Mouse (Mus musculus) thymus, postnatal 4 days (tissue): Measurements from ENCODE around the gene Vmn1r221.
"Not testable (repeated sequence)": the region's sequence is repeated elsewhere in the genome, so short reads cannot be mapped to it uniquely, and the experiment has no call there.

ENCODE experiments used
- DNase-seq: peaks from one replicate; pipeline ENCODE4 v3.0.0; 2021

Vmn1r221 gene

DNA sequence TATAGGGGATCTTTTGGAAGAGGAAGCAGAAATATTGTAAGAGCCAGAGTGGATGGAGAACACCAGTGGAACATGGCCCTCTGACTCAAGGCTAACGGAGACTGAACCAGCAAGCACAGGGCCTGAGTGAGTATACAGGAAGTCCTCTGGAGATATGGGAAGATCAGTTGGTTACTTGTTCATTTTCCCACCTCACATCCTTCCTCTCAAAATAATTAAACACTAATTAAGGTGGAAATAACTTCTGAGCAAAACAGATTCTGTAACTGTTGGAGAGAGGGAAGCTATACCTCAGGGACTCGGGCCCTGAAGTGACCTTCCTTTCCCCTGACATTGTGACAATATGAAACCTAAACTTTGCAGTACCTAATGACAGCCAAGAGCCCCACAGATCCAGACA, at the start of gene Vmn1r221:
TSS of gene Vmn1r221 (plus strand) at position 301 of the 400 bp plus-strand sequence.
- DNase-seq: not testable (repeated sequence)

DNA sequence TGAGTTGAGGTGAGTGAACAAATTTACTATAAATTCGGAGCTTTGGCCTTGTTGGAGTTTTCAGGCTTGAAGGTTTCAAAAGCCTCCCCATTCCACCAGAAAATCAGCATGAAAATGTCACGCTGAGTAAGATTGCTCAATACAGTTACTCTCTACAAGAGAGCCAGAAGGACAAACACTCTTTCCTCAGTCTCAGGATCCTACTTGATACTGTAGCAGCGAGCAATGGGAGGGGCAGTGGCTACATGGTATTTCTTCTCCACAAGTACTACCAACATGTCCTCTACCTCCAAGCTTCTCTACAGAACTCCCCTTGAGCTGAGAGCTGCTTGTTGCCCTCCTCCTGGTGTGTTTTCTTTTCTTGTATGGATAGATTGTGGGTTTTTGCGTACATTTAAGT, 47.5 kb upstream of the Vmn1r221 start:
- not testable (repeated sequence) for DNase-seq

DNA sequence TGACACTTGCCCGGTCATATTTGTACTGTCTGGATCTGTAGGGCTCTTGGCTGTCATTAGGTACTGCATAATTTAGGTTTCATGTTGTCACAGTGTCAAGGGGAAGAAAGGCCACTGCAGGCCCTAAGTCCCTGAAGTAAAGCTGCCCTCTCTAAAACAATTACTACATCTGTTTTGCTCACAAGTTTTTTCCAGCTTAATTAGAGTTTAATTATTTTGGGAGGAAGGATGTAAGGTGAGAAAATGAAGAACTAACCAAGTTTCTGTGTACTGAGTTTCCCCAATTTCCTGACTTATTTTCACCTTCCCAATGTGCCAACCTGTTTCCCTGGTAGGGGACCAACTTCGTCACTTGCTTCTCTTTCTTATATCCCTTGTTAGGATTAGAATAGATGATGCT, 26.1 kb upstream of the Vmn1r221 start, which contains the start of gene Vmn1r220:
TSS of gene Vmn1r220 (minus strand) at position 101 of the 400 bp plus-strand sequence.
- no peak for DNase-seq

DNA sequence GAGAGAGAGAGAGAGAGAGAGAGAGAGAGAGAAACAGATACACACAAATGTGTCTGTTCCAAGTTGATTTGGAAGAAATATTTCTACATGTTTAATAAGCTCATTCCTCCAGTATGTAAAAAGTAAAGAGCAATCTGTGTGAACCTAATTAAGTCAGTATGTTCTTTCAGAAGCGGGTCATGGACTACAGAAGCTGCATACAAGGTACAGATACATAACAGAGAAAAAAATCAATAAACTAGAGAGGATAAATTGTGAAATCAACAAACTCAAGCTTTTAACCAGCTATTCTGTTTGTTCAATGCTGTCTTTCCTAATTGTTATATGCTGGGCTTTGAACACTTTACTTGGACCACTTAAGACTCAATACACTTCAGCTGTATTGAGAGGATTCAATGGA, 10.0 kb upstream of the Vmn1r221 start:
- DNase-seq: not testable (repeated sequence)

DNA sequence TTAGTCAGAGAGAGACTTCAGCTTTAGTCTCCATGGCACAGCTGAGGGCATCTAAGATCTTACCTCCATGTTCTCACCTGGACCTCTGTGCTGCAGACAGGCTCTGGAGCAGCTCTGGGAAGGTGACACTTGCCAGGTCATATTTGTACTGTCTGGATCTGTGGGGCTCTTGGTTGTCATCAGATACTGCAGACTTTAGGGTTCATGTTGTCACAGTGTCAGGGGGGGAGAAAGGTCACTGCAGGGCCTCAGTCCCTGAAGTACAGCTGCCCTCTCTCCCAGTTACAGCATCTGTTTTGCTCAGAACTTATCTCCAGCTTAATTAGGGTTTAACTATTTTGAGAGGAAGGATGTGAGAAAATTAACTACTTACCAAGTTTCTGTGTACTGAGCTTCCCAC, 21.9 kb downstream of the Vmn1r221 start, which contains the start of gene Vmn1r222:
TSS of gene Vmn1r222 (minus strand) at position 101 of the 400 bp plus-strand sequence.
- DNase-seq: not testable (repeated sequence)

DNA sequence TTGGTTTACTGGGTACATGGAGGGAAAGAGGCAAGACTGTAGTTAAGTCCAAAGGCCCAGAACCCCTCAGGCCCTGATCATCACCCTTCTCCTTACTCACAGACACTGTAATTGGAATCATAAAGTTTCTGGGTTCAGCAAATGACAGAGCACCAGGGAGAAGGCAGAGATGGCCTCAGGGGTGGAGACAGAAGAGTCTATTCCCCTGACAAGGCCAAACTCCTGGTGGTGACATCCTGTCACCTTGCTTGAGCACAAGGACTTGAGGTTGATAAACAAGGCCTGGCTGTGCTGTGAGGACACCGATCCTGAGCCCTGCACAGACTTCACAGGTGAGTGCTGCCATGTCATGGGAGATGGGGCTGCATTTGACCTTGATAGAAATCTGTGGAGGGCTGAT, 32.9 kb downstream of the Vmn1r221 start, which contains the start of gene Vmn1r223:
TSS of gene Vmn1r223 (plus strand) at position 301 of the 400 bp plus-strand sequence.
- DNase-seq: not testable (repeated sequence)

DNA sequence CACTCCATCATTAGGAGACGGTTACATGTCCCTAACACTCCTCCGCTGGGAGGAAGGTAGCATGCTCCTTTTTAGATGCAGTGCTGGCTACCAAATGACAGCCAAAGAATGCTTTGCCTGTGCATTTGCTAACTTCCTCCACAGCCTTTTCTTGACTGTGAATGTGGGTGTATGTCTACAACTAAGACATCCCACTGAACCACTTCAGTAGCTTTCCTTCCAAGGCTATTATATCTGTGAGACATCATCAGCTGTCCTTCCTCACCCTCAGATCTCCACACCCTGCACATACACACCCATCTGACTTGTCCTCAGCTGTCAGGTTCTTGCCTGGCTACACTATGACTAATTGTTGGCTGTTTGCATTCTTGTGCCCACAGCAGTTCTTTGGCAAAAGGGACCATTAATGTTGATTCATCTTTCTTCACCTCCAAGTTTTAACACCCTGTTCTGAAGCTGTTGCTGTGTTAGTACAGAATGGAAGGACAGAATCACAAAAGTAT, 44.7 kb downstream of the Vmn1r221 start:
- DNase-seq: no peak

DNA sequence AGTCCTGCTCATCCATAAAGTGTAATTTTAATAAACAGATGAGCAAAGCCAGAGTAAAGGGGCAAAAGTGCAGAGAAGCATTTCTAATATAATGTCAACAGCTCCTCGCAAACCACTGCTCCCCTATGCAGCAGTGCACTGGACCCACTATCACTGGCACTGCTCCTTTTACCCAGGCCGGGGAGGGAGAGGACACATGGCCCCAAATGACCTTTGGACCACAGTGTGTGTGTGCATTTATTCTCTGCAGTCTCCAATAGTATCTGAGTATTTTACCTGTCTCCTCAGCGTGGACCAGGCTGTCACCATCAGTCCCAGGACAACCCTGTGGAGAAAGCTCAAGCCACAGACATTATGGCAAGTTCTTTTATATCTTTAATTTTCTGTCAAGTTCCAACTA, 54.7 kb downstream of the Vmn1r221 start:
- not testable (repeated sequence) for DNase-seq

DNA sequence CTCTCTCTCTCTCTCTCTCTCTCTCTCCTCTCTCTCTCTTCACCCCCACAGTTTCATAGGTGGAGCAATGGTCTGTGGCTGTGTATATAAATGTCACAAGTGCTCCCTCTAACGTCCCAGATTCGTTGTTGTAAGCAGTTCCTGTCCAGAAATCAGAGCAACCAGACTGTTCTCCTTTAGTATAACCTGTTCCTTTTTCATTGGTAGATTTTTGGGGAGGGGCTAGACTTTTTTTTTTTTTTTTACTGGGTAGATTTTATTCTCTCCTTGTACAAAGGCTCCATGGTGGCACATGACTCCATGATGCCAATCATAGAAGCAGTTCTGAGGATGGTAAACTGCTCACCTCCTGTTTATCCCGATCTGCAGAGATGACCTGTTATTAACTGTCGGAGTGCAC, 55.2 kb downstream of the Vmn1r221 start:
- DNase-seq: not testable (repeated sequence)

DNA sequence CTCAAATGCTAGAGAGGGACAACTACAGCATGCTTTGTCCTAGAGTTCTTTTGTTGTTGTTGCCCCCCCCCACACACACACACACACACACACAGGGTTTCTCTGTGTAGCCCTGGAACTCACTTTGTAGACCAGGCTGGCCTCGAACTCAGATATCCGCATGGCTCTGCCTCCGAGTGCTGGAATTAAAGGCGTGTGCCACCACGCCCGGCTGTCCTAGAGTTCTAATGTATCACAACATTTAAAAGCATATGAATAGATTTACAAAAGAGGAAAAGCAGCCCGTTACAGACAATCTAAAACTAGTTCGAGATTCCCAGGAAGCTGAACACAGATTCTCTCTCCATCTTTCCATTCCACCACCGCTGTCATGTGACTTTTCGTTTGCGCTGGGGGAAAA, 55.8 kb downstream of the Vmn1r221 start:
- no peak for DNase-seq

DNA sequence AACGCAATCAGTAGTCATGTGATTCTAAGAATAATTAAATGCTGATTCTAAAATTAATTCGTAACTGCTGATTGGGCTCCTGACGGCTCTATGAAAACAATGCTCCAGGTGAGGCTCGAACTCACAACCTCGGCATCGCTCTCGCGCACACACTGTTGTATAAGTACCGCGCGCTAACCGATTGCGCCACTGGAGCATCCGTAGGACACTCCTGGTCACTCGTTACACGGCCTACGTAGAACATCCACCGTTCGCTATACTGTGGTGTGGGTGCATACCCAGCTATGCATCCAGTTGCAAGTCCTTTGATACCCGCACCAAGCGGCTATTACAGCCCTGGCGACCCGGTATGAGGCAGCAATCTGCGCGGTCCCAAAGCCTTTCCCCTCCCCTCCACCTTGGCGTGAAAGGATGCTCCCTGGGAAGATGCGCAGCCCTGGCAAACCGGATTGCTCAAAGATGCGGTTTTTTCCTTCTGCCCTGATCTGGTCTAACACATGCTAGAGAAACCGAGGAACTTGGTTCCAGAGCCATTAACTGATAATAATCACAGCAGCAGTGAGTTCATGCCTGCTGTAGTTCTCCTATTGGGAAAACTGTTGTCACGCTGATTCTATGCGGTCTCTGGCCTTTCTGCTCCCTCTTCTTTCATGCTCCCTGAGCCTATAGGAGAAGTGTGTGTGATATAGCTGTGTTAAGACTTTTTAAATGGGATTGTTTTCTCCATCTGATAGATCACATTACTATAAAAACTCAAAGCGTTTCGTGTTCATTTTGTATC, 56.6 kb downstream of the Vmn1r221 start:
- DNase-seq: no peak
